Mouse (Mus musculus): ENCODE results near the gene Dner. TPM values are rescaled to one million over a fixed set of nuclear protein-coding genes. Genes with fewer than 3 reads are reported as not detected.
A peak's percentile ranks its signal among the peaks of the same experiment; 100 is the strongest.

Dner gene
- total and polyA plus RNA-seq, 2 experiments: not detected

DNA sequence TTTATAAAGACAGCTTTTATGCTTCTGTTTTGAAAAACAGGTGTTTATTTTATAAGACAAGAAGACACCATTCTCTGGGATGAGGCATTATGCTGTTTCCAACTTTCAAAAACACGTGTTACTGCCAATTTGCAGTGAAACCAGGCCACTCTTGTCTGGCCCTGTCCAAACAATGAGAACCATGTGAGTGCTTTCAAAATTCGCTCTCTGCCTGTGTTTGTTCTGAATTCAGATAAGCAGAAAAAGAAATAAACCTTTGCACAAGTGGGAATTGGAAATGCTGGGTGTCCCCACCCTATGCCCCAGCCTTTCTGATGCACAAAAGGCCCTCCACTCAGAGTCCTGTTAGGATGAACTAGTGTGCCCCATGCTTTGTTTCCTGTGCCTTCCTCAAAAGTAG lies 276.6 kb downstream of the Dner start:
- no peak for TF ChIP-seq CTCF (IDR thresholded peaks at IDR 0.05; ENCODE audit: low read depth, low read length)
- H3K27me3 ChIP-seq (ENCODE audit: control insufficient read depth, insufficient read depth, low read length): no peaks in the 10 kb centered on the region
- no peak overlapping the region for H3K4me3 ChIP-seq (ENCODE audit: insufficient read depth, low read depth, low read length)
- 3% methylated on average over 2 of the region's 2 CpGs for WGBS
- peak overlapping the region; percentile 41; the same call in 1 of the 2 replicates for H3K27ac ChIP-seq (replicated peaks; ENCODE audit: insufficient read depth, low read depth, low read length)
- no peak overlapping the region for H3K9ac ChIP-seq (ENCODE audit: low read depth, low read length)
- H3K4me1 ChIP-seq (ENCODE audit: control insufficient read depth, insufficient read depth, low read length): peaks cover 13% of the 10 kb centered on the region; the same call in 1 of the 2 replicates
- H3K79me2 ChIP-seq (ENCODE audit: control insufficient read depth, insufficient read depth, low read length): no peaks in the 10 kb centered on the region
- DNase-seq (ENCODE audit: extremely low read depth, low read depth, low spot score): peak; percentile 96
- H3K36me3 ChIP-seq (ENCODE audit: control insufficient read depth, insufficient read depth, low read length): no peaks in the 10 kb centered on the region

DNA sequence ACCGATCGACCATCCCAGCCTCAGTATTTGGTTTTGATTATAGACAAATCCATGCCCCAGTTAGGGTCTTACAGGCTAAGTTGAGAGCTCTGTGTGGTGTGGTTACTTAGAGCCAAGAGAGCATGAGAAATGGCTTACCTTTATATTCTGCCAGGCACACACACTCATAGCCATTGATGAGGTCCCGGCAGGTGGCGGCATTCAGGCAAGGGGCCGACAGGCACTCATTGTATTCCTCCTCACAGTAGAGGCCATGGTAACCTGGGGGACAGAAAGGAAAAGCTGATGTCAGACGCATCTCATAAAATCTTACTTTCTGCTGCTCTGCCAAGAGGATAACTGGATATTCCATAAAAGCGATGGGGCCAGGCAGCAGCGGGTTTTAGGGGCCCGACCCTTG lies 277.5 kb downstream of the Dner start:
- Histone ChIP-seq H3K36me3 (ENCODE audit: control insufficient read depth, insufficient read depth, low read length) (no peaks in the 10 kb centered on the region), H3K9ac (ENCODE audit: low read depth, low read length) (no peak overlapping the region), H3K4me3 (ENCODE audit: insufficient read depth, low read depth, low read length) (no peak overlapping the region), H3K27me3 (ENCODE audit: control insufficient read depth, insufficient read depth, low read length) (no peaks in the 10 kb centered on the region), H3K27ac (replicated peaks; ENCODE audit: insufficient read depth, low read depth, low read length) (no peak overlapping the region), H3K4me1 (ENCODE audit: control insufficient read depth, insufficient read depth, low read length) (peaks cover 13% of the 10 kb centered on the region; the same call in 1 of the 2 replicates), H3K79me2 (ENCODE audit: control insufficient read depth, insufficient read depth, low read length) (no peaks in the 10 kb centered on the region)
- TF ChIP-seq POLR2A (IDR thresholded peaks at IDR 0.05; ENCODE audit: extremely low read depth, insufficient read depth, low read length) (no peak), CTCF (IDR thresholded peaks at IDR 0.05; ENCODE audit: low read depth, low read length) (no peak)
- no peak for DNase-seq (ENCODE audit: extremely low read depth, low read depth, low spot score)
- 92% methylated on average over 9 of the region's 9 CpGs for WGBS

GRCm38 (mm10) chr1:84417761-84418238 lies 278.2 kb downstream of the Dner start:
- Histone ChIP-seq H3K79me2 (ENCODE audit: control insufficient read depth, insufficient read depth, low read length) (no peaks in the 10 kb centered on the region), H3K36me3 (ENCODE audit: control insufficient read depth, insufficient read depth, low read length) (no peaks in the 10 kb centered on the region), H3K9ac (ENCODE audit: low read depth, low read length) (no peak overlapping the region), H3K27me3 (ENCODE audit: control insufficient read depth, insufficient read depth, low read length) (no peaks in the 10 kb centered on the region), H3K4me3 (ENCODE audit: insufficient read depth, low read depth, low read length) (no peak overlapping the region), H3K4me1 (ENCODE audit: control insufficient read depth, insufficient read depth, low read length) (peaks cover 13% of the 10 kb centered on the region; the same call in 1 of the 2 replicates), H3K27ac (replicated peaks; ENCODE audit: insufficient read depth, low read depth, low read length) (no peak overlapping the region)
- WGBS: 84% methylated on average over 9 of the region's 9 CpGs
- TF ChIP-seq POLR2A (IDR thresholded peaks at IDR 0.05; ENCODE audit: extremely low read depth, insufficient read depth, low read length) (no peak), CTCF (IDR thresholded peaks at IDR 0.05; ENCODE audit: low read depth, low read length) (no peak)
- DNase-seq (ENCODE audit: extremely low read depth, low read depth, low spot score): no peak

GRCm38 (mm10) chr1:84417276-84417675 lies 278.7 kb downstream of the Dner start:
- Histone ChIP-seq H3K36me3 (ENCODE audit: control insufficient read depth, insufficient read depth, low read length) (no peaks in the 10 kb centered on the region), H3K27ac (replicated peaks; ENCODE audit: insufficient read depth, low read depth, low read length) (no peak overlapping the region), H3K27me3 (ENCODE audit: control insufficient read depth, insufficient read depth, low read length) (no peaks in the 10 kb centered on the region), H3K79me2 (ENCODE audit: control insufficient read depth, insufficient read depth, low read length) (no peaks in the 10 kb centered on the region), H3K9ac (ENCODE audit: low read depth, low read length) (no peak overlapping the region), H3K4me3 (ENCODE audit: insufficient read depth, low read depth, low read length) (no peak overlapping the region), H3K4me1 (ENCODE audit: control insufficient read depth, insufficient read depth, low read length) (peaks cover 12% of the 10 kb centered on the region; the same call in 1 of the 2 replicates)
- TF ChIP-seq CTCF (IDR thresholded peaks at IDR 0.05; ENCODE audit: low read depth, low read length) (no peak), POLR2A (IDR thresholded peaks at IDR 0.05; ENCODE audit: extremely low read depth, insufficient read depth, low read length) (no peak)
- no peak for DNase-seq (ENCODE audit: extremely low read depth, low read depth, low spot score)
- 81% methylated on average over 6 of the region's 6 CpGs for WGBS

GRCm38 (mm10) chr1:84414464-84414863 lies 281.6 kb downstream of the Dner start:
- TF ChIP-seq POLR2A (IDR thresholded peaks at IDR 0.05; ENCODE audit: extremely low read depth, insufficient read depth, low read length) (no peak), CTCF (IDR thresholded peaks at IDR 0.05; ENCODE audit: low read depth, low read length) (no peak)
- DNase-seq (ENCODE audit: extremely low read depth, low read depth, low spot score): no peak

DNA sequence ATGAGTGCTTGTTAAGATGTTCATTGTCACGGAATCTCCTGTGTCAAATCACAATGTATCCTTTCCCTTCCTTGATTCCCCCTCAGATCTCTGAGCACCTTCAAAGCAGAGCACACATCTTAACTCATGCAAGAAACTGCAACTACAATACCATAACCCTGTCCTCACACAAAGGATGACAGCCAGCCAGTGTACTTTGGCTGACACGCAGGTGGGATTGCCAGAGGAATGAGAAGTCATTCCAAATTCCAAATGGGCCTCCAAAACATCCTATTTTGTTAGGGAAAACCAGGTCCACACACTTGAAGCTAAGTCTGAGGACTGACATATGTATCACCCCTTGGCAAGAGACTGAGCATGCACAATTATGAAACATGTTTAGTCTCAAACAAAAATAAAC lies 286.5 kb downstream of the Dner start:
- Histone ChIP-seq H3K4me3 (ENCODE audit: insufficient read depth, low read depth, low read length) (no peak overlapping the region), H3K36me3 (ENCODE audit: control insufficient read depth, insufficient read depth, low read length) (no peaks in the 10 kb centered on the region), H3K79me2 (ENCODE audit: control insufficient read depth, insufficient read depth, low read length) (no peaks in the 10 kb centered on the region), H3K27ac (replicated peaks; ENCODE audit: insufficient read depth, low read depth, low read length) (no peak overlapping the region), H3K4me1 (ENCODE audit: control insufficient read depth, insufficient read depth, low read length) (peaks cover 4% of the 10 kb centered on the region; the same call in 1 of the 2 replicates), H3K27me3 (ENCODE audit: control insufficient read depth, insufficient read depth, low read length) (no peaks in the 10 kb centered on the region), H3K9ac (ENCODE audit: low read depth, low read length) (no peak overlapping the region)
- DNase-seq (ENCODE audit: extremely low read depth, low read depth, low spot score): peak; percentile 69
- whole genome bisulfite sequencing: 49% methylated on average over 2 of the region's 2 CpGs
- TF ChIP-seq CTCF (IDR thresholded peaks at IDR 0.05; ENCODE audit: low read depth, low read length) (no peak), POLR2A (IDR thresholded peaks at IDR 0.05; ENCODE audit: extremely low read depth, insufficient read depth, low read length) (no peak)

More at GRCm38 (mm10) chr1:84414464-84414863, 281.6 kb downstream of the Dner start:
- H3K9ac ChIP-seq (ENCODE audit: low read depth, low read length): no peak overlapping the region
- H3K36me3 ChIP-seq (ENCODE audit: control insufficient read depth, insufficient read depth, low read length): no peaks in the 10 kb centered on the region
- H3K4me1 ChIP-seq (ENCODE audit: control insufficient read depth, insufficient read depth, low read length): peaks cover 2% of the 10 kb centered on the region; the same call in 1 of the 2 replicates
- no peak overlapping the region for H3K4me3 ChIP-seq (ENCODE audit: insufficient read depth, low read depth, low read length)
- WGBS: 97% methylated on average over 3 of the region's 3 CpGs
- no peaks in the 10 kb centered on the region for H3K27me3 ChIP-seq (ENCODE audit: control insufficient read depth, insufficient read depth, low read length)
- no peaks in the 10 kb centered on the region for H3K79me2 ChIP-seq (ENCODE audit: control insufficient read depth, insufficient read depth, low read length)
- H3K27ac ChIP-seq (replicated peaks; ENCODE audit: insufficient read depth, low read depth, low read length): no peak overlapping the region

Measured in liver, adult 2 months (tissue).